Mouse (Mus musculus) midbrain, embryonic 16.5 days (tissue): Measurements from ENCODE around the gene Arr3. TPM values are rescaled to one million over a fixed set of nuclear protein-coding genes. Genes with fewer than 3 reads are reported as not detected.

Experiments used
- ATAC-seq: fragments of 200-750 bp; cut with Nextera tagmentation; 2 replicates; pipeline ENCODE4 v1.8.0; 2017; ENCODE audit warnings: moderate TSS enrichment
- H3K27ac ChIP-seq: fragments of 300-500 bp; sonication (generic); 2 replicates; pipeline ENCODE4 v1.5.1; 2014; ENCODE audit warnings: mild to moderate bottlenecking, low read length, mixed read lengths
- H3K27me3 ChIP-seq: fragments of 300-500 bp; sonication (generic); 2 replicates; pipeline ENCODE4 v1.6.1; 2014; ENCODE audit warnings: low read depth, low read length, mixed read lengths; ENCODE audit not compliant: control insufficient read depth, insufficient read depth
- H3K36me3 ChIP-seq: fragments of 300-500 bp; sonication (generic); 2 replicates; pipeline ENCODE4 v1.6.1; 2014; ENCODE audit warnings: mild to moderate bottlenecking, low read length, moderate library complexity, mixed read lengths; ENCODE audit not compliant: control insufficient read depth, insufficient read depth
- H3K4me1 ChIP-seq: fragments of 300-500 bp; sonication (generic); 2 replicates; pipeline ENCODE4 v1.6.1; 2014; ENCODE audit warnings: mild to moderate bottlenecking, low read length, mixed read lengths; ENCODE audit not compliant: control insufficient read depth, insufficient read depth
- H3K4me2 ChIP-seq: fragments of 300-500 bp; sonication (generic); 2 replicates; pipeline ENCODE4 v1.6.1; 2014; ENCODE audit warnings: mild to moderate bottlenecking, low read length, mixed read lengths
- H3K4me3 ChIP-seq: fragments of 300-500 bp; sonication (generic); 2 replicates; pipeline ENCODE4 v1.5.1; 2014; ENCODE audit warnings: low read depth, mild to moderate bottlenecking, low read length, moderate library complexity, mixed read lengths
- H3K9ac ChIP-seq: fragments of 300-500 bp; sonication (generic); 2 replicates; pipeline ENCODE4 v1.6.1; 2014; ENCODE audit warnings: low read depth, low read length, mixed read lengths
- H3K9me3 ChIP-seq: fragments of 300-500 bp; sonication (generic); replicated peaks from 2 replicates; pipeline ENCODE4 v1.6.1; 2014; ENCODE audit warnings: mild to moderate bottlenecking, low read length, mixed read lengths; ENCODE audit not compliant: control insufficient read depth, poor library complexity, severe bottlenecking
- WGBS: fragments of 180-500 bp; shearing (Covaris S2); extraction: QIAGEN DNeasy Blood & Tissue Kit; methylation state at CpG from one replicate; pipeline ENCODE4 v1.1.7; 2014; 5-methylcytosine and 5-hydroxymethylcytosine counted together
- polyA plus RNA-seq: library from polyadenylated mRNA; unstranded; fragments of >200 nt; fragmentation: Nextera tagmentation; extraction: Ambion mirVana; gene quantifications from 2 replicates; pipeline ENCODE4 v1.2.1, GENCODE M21; 2015

Arr3 gene
- not detected in 2 replicates for polyA plus RNA-seq

GRCm38 (mm10) chrX:100605314-100605713, at the start of gene Arr3:
TSS of gene Arr3 (plus strand) at chrX:100605497.
- Histone ChIP-seq H3K4me3 (no peak within 1 kb of the TSS), H3K9ac (no peak within 1 kb of the TSS), H3K9me3 (no peaks in the 10 kb centered on the region), H3K36me3 (no peaks in the 10 kb centered on the region), H3K4me1 (no peaks in the 10 kb centered on the region), H3K27me3 (no peaks in the 10 kb centered on the region; the same call in 1 of the 2 replicates), H3K4me2 (no peak within 1 kb of the TSS), H3K27ac (no peak within 1 kb of the TSS)
- WGBS = 24% methylated on average over 1 of the region's 1 CpGs
- no peak for ATAC-seq

GRCm38 (mm10) chrX:100556026-100556425, 49.3 kb upstream of the Arr3 start:
- no peak overlapping the region for H3K27ac ChIP-seq
- no peak overlapping the region for H3K9ac ChIP-seq
- H3K4me1 ChIP-seq = no peaks in the 10 kb centered on the region
- no peak overlapping the region for H3K4me3 ChIP-seq
- no peak overlapping the region for H3K4me2 ChIP-seq
- H3K36me3 ChIP-seq = no peaks in the 10 kb centered on the region
- H3K27me3 ChIP-seq = no peaks in the 10 kb centered on the region
- no peak for ATAC-seq
- 81% methylated on average over 3 of the region's 3 CpGs for WGBS
- no peaks in the 10 kb centered on the region for H3K9me3 ChIP-seq

GRCm38 (mm10) chrX:100565696-100566095, 39.6 kb upstream of the Arr3 start:
- Histone ChIP-seq H3K9ac (no peak overlapping the region), H3K27me3 (no peaks in the 10 kb centered on the region), H3K36me3 (no peaks in the 10 kb centered on the region), H3K9me3 (no peaks in the 10 kb centered on the region), H3K4me2 (no peak overlapping the region), H3K27ac (no peak overlapping the region), H3K4me1 (no peaks in the 10 kb centered on the region), H3K4me3 (no peak overlapping the region)
- 93% methylated on average over 3 of the region's 3 CpGs for WGBS
- no peak for ATAC-seq

- Histone ChIP-seq H3K9ac (no peak within 1 kb of the TSS), H3K4me2 (no peak within 1 kb of the TSS), H3K27ac (no peak within 1 kb of the TSS), H3K27me3 (no peaks in the 10 kb centered on the region), H3K4me1 (no peaks in the 10 kb centered on the region), H3K36me3 (no peaks in the 10 kb centered on the region), H3K9me3 (no peaks in the 10 kb centered on the region), H3K4me3 (no peak within 1 kb of the TSS)
- WGBS = 85% methylated on average over 1 of the region's 1 CpGs
- no peak for ATAC-seq
Observed at GRCm38 (mm10) chrX:100571951-100572350, 33.3 kb upstream of the Arr3 start, which contains the start of gene Awat1. TSS of gene Awat1 (plus strand) at chrX:100572251.

GRCm38 (mm10) chrX:100594791-100595190, 10.5 kb upstream of the Arr3 start, which contains the start of gene P2ry4:
TSS of gene P2ry4 (minus strand) at chrX:100594869.
- no peak for ATAC-seq
- Histone ChIP-seq H3K36me3 (no peaks in the 10 kb centered on the region), H3K27ac (no peak within 1 kb of the TSS), H3K4me1 (no peaks in the 10 kb centered on the region), H3K27me3 (peaks cover 8% of the 10 kb centered on the region; the same call in 1 of the 2 replicates), H3K9me3 (no peaks in the 10 kb centered on the region), H3K9ac (no peak within 1 kb of the TSS), H3K4me2 (no peak within 1 kb of the TSS), H3K4me3 (no peak within 1 kb of the TSS)
- 61% methylated on average over 4 of the region's 4 CpGs for WGBS

GRCm38 (mm10) chrX:100597439-100597838, 7.9 kb upstream of the Arr3 start:
- Histone ChIP-seq H3K36me3 (no peaks in the 10 kb centered on the region), H3K9ac (no peak overlapping the region), H3K4me1 (no peaks in the 10 kb centered on the region), H3K4me2 (no peak overlapping the region), H3K9me3 (no peaks in the 10 kb centered on the region), H3K27ac (no peak overlapping the region), H3K4me3 (no peak overlapping the region), H3K27me3 (peaks cover 8% of the 10 kb centered on the region; the same call in 1 of the 2 replicates)
- 18% methylated on average over 5 of the region's 5 CpGs for WGBS
- 0 out of 2 replicates have a peak, but pooled peaks have one; percentile 21 for ATAC-seq

- no peaks in the 10 kb centered on the region for H3K36me3 ChIP-seq
- WGBS = 66% methylated on average over 4 of the region's 4 CpGs
- no peak overlapping the region for H3K27ac ChIP-seq
- H3K4me1 ChIP-seq = no peaks in the 10 kb centered on the region
- peaks cover 5% of the 10 kb centered on the region; the same call in 1 of the 2 replicates for H3K27me3 ChIP-seq
- no peaks in the 10 kb centered on the region for H3K9me3 ChIP-seq
- H3K4me3 ChIP-seq = no peak overlapping the region
- H3K9ac ChIP-seq = no peak overlapping the region
- H3K4me2 ChIP-seq = no peak overlapping the region
- no peak for ATAC-seq
Observed at GRCm38 (mm10) chrX:100599755-100600154, 5.5 kb upstream of the Arr3 start.

GRCm38 (mm10) chrX:100618488-100618887, 13.2 kb downstream of the Arr3 start:
- no peak; the same call in 1 of the 2 replicates for ATAC-seq
- no peak overlapping the region for H3K4me2 ChIP-seq

GRCm38 (mm10) chrX:100621366-100621765, 16.1 kb downstream of the Arr3 start:
- Histone ChIP-seq H3K4me1 (peaks cover 5% of the 10 kb centered on the region; the same call in 1 of the 2 replicates), H3K27me3 (no peaks in the 10 kb centered on the region; the same call in 1 of the 2 replicates), H3K4me2 (no peak overlapping the region), H3K27ac (no peak overlapping the region), H3K9me3 (no peaks in the 10 kb centered on the region), H3K36me3 (no peaks in the 10 kb centered on the region), H3K9ac (no peak overlapping the region), H3K4me3 (no peak overlapping the region)
- ATAC-seq = no peak
- WGBS = 76% methylated on average over 2 of the region's 2 CpGs

More at GRCm38 (mm10) chrX:100618488-100618887, 13.2 kb downstream of the Arr3 start:
- Histone ChIP-seq H3K27ac (no peak overlapping the region), H3K4me1 (no peaks in the 10 kb centered on the region), H3K36me3 (no peaks in the 10 kb centered on the region), H3K9me3 (no peaks in the 10 kb centered on the region), H3K4me3 (no peak overlapping the region), H3K9ac (no peak overlapping the region), H3K27me3 (no peaks in the 10 kb centered on the region; the same call in 1 of the 2 replicates)
- 73% methylated on average over 3 of the region's 3 CpGs for WGBS
